Mouse (Mus musculus): ENCODE results near the gene Tmem161a.
A peak's percentile ranks its signal among the peaks of the same experiment; 100 is the strongest.
"Not testable (repeated sequence)": the region's sequence is repeated elsewhere in the genome, so short reads cannot be mapped to it uniquely, and the experiment has no call there.

Gene Tmem161a

GRCm38 (mm10) chr8:70212112-70213055, 40.2 kb downstream of the Tmem161a start, which contains the start of gene Slc25a42:
TSS of gene Slc25a42 (minus strand) at chr8:70212305.
- DNase-seq, result peak; percentile 100

- no peak for DNase-seq
Measured at GRCm38 (mm10) chr8:70214411-70214810, 42.3 kb downstream of the Tmem161a start.

- DNase-seq, result peak; percentile 92
Measured at GRCm38 (mm10) chr8:70215092-70215491, 42.9 kb downstream of the Tmem161a start.

- DNase-seq, result not testable (repeated sequence)
Measured at GRCm38 (mm10) chr8:70216161-70216560, 44.0 kb downstream of the Tmem161a start.

GRCm38 (mm10) chr8:70216566-70216965, 44.4 kb downstream of the Tmem161a start:
- peak; percentile 99 for DNase-seq

GRCm38 (mm10) chr8:70217441-70217840, 45.3 kb downstream of the Tmem161a start:
- no peak for DNase-seq

- DNase-seq, result peak; percentile 90
Measured at GRCm38 (mm10) chr8:70219107-70219684, 47.0 kb downstream of the Tmem161a start.

- DNase-seq, result peak; percentile 96
Measured at GRCm38 (mm10) chr8:70220236-70220840, 48.2 kb downstream of the Tmem161a start.

GRCm38 (mm10) chr8:70220911-70221310, 48.8 kb downstream of the Tmem161a start:
- DNase-seq, result peak; percentile 96

GRCm38 (mm10) chr8:70222041-70222440, 49.9 kb downstream of the Tmem161a start:
- peak; percentile 91 for DNase-seq

- peak; percentile 93 for DNase-seq
Measured at GRCm38 (mm10) chr8:70223341-70223740, 51.2 kb downstream of the Tmem161a start.

GRCm38 (mm10) chr8:70227997-70228396, 55.8 kb downstream of the Tmem161a start:
- no peak for DNase-seq

- no peak for DNase-seq
Measured at GRCm38 (mm10) chr8:70230837-70231236, 58.7 kb downstream of the Tmem161a start.
